Mouse (Mus musculus) stomach, postnatal 0 days (tissue): Measurements from ENCODE around the gene Prkacb. TPM values are rescaled to one million over a fixed set of nuclear protein-coding genes. Genes with fewer than 3 reads are reported as not detected.

ENCODE experiments used
- ATAC-seq: fragments of 200-750 bp; cut with Nextera tagmentation; 2 replicates; pipeline ENCODE4 v1.8.0; 2017; ENCODE audit not compliant: low FRiP score, low TSS enrichment
- DNase-seq: peaks from one replicate; pipeline ENCODE4 v3.0.0-alpha.2; 2016; ENCODE audit warnings: low spot score
- H3K27ac ChIP-seq: fragments of 300-500 bp; sonication (generic); replicated peaks from 2 replicates; pipeline ENCODE4 v1.5.1; 2014; ENCODE audit warnings: mild to moderate bottlenecking, control low read depth
- H3K27me3 ChIP-seq: fragments of 300-500 bp; sonication (generic); 2 replicates; pipeline ENCODE4 v1.6.1; 2014; ENCODE audit warnings: low read length; ENCODE audit not compliant: control insufficient read depth, insufficient read depth
- H3K36me3 ChIP-seq: fragments of 300-500 bp; sonication (generic); 2 replicates; pipeline ENCODE4 v1.6.1; 2014; ENCODE audit warnings: low read length, mixed read lengths; ENCODE audit not compliant: control insufficient read depth, insufficient read depth
- H3K4me1 ChIP-seq: fragments of 300-500 bp; sonication (generic); replicated peaks from 2 replicates; pipeline ENCODE4 v1.6.1; 2014; ENCODE audit warnings: antibody characterized with exemption; ENCODE audit not compliant: control insufficient read depth, insufficient read depth
- H3K4me2 ChIP-seq: fragments of 300-500 bp; sonication (generic); replicated peaks from 2 replicates; pipeline ENCODE4 v1.6.1; 2014; ENCODE audit warnings: low read depth, mild to moderate bottlenecking, control low read depth, moderate library complexity
- H3K4me3 ChIP-seq: fragments of 300-500 bp; sonication (generic); 2 replicates; pipeline ENCODE4 v1.5.1; 2014; ENCODE audit warnings: low read depth, low read length, control low read depth
- H3K9ac ChIP-seq: fragments of 300-500 bp; sonication (generic); 2 replicates; pipeline ENCODE4 v1.6.1; 2014; ENCODE audit warnings: mild to moderate bottlenecking, low read length, control low read depth, mixed read lengths
- H3K9me3 ChIP-seq: fragments of 300-500 bp; sonication (generic); 2 replicates; pipeline ENCODE4 v1.6.1; 2016; ENCODE audit warnings: low read length; ENCODE audit not compliant: control insufficient read depth
- CTCF ChIP-seq: IDR thresholded peaks from 2 replicates; pipeline ENCODE4 v1.5.1; 2016; ENCODE audit warnings: antibody characterized with exemption, low read depth, mild to moderate bottlenecking, moderate library complexity
- EP300 ChIP-seq: optimal IDR thresholded peaks from 2 replicates; pipeline ENCODE3; 2016; ENCODE audit warnings: antibody characterized with exemption
- WGBS: fragments of 180-500 bp; shearing (Covaris S2); extraction: QIAGEN DNeasy Blood & Tissue Kit; methylation state at CpG from one replicate; pipeline ENCODE4 v1.1.7; 2014; 5-methylcytosine and 5-hydroxymethylcytosine counted together
- polyA plus RNA-seq: library from polyadenylated mRNA; unstranded; fragments of >200 nt; fragmentation: Nextera tagmentation; extraction: Ambion mirVana; gene quantifications from 2 replicates; pipeline ENCODE4 v1.2.1, GENCODE M21; 2015

Prkacb gene
- polyA plus RNA-seq, 1 experiment from 2014 or later, result 27.8 TPM

DNA sequence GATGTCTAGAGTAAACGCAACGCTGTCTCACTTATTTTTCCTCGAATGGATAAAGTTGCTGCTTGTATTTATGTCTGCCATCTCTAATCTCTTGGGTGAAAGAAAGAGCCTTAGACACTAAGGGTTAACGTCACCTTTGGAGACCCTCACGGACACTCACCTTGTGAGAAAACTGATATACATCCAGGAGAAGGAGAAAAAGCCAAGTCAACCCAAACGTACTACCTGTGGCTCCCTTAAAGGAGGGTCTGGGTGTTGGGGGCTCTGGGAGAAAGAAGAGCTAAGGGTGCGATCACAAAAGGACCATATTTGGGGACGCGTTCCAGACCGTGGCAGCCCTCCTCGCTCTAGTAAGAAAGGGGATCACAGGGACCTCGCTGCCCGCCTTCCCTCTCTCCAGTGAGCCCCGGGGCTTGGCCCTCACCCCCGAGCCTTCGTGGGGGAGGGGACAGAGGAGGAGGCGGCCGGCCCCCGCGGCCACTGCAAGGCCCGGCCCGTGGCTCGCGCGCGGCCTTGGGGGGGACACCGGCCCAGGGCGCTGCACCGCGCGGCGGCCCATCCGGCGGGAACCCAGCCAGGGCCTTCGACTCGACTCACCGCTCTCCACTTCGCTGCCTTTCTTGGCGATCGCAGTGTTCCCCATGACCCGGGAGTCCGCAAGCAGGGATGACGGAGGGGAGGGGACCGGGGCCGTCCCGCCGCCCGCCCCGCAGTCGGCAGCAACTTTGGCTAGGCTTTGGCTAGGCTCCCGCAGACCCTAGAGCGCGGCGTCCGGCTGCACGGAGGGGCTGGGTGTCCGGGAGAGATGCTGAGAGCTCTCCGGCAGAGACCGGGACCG is 530 bp downstream of the Prkacb start:
- ATAC-seq (peak; percentile 72), DNase-seq (no peak)
- Histone ChIP-seq H3K9me3 (no peaks in the 10 kb centered on the region), H3K4me1 (no peaks in the 10 kb centered on the region), H3K27ac (peak overlapping the region; percentile 94), H3K4me3 (peak overlapping the region; percentile 96), H3K4me2 (peak overlapping the region; percentile 78), H3K27me3 (no peaks in the 10 kb centered on the region), H3K9ac (peak overlapping the region; percentile 92), H3K36me3 (no peaks in the 10 kb centered on the region)
- WGBS, result under 1% methylated on average over 39 of the region's 60 CpGs
- TF ChIP-seq EP300 (no peak), CTCF (no peak)

DNA sequence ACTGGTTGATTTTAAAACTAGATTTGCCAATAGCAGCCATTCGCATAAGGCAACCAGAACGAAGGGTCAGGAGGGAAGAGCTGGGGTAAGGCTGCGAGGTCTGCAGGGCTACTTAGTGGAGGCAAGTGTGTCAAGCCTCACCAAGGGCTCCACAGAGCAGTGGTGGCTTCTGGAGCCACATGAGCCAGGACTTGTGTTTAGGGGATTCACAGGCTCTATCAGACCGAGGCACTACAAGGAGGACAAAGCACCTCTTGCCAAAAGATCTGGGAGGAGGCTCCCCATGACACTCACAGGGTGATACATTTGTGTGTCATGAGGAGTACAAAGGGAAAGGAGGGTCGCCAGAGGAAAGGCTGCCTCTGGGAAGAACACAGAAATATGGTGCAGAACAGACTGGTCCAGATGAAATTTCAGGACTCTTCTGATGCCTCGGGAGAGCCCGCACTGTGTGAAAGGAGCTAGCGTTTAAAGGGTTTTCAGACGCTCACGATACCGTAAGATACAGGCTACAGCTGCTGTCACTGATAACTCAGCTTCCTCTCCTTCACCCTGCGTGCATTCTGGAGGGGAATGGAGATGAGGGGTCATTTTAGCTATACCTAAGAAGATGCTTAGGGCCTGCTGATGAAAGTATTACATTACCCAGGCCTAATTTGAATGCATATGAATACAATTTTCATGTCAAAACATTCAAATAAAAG is 19.1 kb downstream of the Prkacb start:
- no peaks in the 10 kb centered on the region for H3K36me3 ChIP-seq
- no peak overlapping the region for H3K9ac ChIP-seq
- H3K27ac ChIP-seq, result no peak overlapping the region
- H3K4me2 ChIP-seq, result no peak overlapping the region
- TF ChIP-seq CTCF (no peak), EP300 (no peak)
- no peaks in the 10 kb centered on the region for H3K4me1 ChIP-seq
- 85% methylated on average over 12 of the region's 12 CpGs for WGBS
- DNase-seq (no peak), ATAC-seq (no peak)
- no peak overlapping the region for H3K4me3 ChIP-seq
- H3K27me3 ChIP-seq, result no peaks in the 10 kb centered on the region
- no peaks in the 10 kb centered on the region for H3K9me3 ChIP-seq

DNA sequence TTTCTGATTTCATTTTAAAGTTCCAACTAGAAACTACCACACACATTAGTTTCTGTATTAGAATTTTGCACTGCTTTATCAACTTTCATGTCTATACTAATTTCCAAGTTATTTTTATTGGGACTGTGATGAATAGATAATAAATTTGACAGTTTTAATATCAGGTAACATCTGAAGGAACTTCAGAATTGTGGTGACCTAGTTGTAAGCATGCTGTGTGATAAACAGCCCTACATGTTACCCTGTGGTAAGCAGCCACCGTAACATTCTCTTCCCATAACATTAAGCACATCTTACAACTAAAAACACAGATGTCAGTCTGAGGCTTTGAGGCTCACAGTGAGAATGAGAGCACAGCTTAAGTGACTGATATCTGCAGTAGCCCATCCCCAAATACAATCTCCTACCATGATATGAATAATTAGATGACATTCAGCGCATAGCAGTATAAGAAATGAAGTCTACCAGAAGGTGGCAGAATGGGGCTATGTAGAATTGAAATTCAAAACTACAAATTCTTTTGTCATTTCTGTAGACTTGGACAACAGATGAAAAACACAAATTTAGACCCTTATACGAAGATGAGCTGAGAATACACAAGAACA is 20.5 kb downstream of the Prkacb start:
- H3K4me2 ChIP-seq, result no peak overlapping the region
- WGBS, result 68% methylated on average over 3 of the region's 3 CpGs
- no peak for DNase-seq

DNA sequence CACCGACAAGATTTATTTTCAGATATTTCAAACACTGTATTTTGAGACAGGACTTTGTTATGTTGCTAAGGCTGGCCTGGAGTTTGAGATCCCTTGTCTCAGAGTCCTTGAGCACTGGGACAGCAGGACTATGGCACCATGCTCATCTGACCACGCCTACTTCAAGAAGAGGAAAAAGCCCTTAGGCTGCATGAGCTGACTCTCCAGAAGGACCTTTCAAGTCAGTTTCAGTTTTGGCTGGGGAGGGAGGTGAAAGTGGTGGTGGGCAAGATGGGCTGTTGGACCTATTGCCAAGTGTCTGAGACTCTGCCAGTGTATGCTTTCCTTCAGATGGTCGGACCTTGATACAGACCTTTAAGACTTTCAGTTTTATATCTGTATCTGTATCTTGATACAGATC is 28.6 kb downstream of the Prkacb start:
- 71% methylated on average over 3 of the region's 3 CpGs for WGBS
- ATAC-seq, result 0 out of 2 replicates have a peak, but pooled peaks have one; percentile 18
- no peaks in the 10 kb centered on the region for H3K36me3 ChIP-seq
- TF ChIP-seq EP300 (no peak), CTCF (no peak)
- no peak overlapping the region for H3K4me3 ChIP-seq
- H3K27ac ChIP-seq, result no peak overlapping the region
- no peaks in the 10 kb centered on the region for H3K9me3 ChIP-seq
- no peak overlapping the region for H3K4me2 ChIP-seq
- H3K4me1 ChIP-seq, result peaks cover 3% of the 10 kb centered on the region; the same call in 1 of the 2 replicates
- DNase-seq, result no peak
- H3K27me3 ChIP-seq, result no peaks in the 10 kb centered on the region
- no peak overlapping the region for H3K9ac ChIP-seq

More for the DNA sequence above, 20.5 kb downstream of the Prkacb start:
- H3K27me3 ChIP-seq, result no peaks in the 10 kb centered on the region
- no peaks in the 10 kb centered on the region for H3K36me3 ChIP-seq
- TF ChIP-seq CTCF, result peak; percentile 69
- TF ChIP-seq EP300, result no peak
- no peak for ATAC-seq
- no peak overlapping the region for H3K4me3 ChIP-seq
- H3K4me1 ChIP-seq, result no peaks in the 10 kb centered on the region
- H3K9ac ChIP-seq, result no peak overlapping the region
- no peaks in the 10 kb centered on the region for H3K9me3 ChIP-seq
- H3K27ac ChIP-seq, result no peak overlapping the region

DNA sequence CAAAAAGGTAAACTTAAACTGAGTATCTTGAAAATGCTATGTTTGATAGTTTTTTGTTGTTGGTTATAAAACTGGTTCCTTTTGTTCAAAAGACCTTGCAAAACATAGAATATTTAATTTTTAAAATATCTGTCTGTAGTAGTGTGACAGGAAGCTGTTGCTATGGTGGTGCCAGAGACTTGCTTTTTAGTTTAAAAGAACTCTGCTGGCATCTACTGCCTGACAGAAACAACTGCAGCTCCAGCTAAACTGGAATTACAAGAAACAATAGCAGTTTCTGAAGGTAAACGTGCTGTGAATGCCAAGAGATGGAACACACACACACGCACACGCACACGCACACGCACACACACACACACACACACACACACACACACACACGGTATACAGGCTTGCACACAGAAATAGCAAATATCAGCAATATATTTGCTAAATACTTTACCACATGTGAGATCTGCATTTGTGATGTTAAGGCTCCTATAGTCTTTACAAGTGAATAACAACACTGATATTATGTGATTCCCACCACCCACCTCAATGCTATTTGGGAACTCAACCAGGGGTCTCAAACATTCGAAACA is 29.1 kb downstream of the Prkacb start:
- no peaks in the 10 kb centered on the region for H3K36me3 ChIP-seq
- ATAC-seq, result no peak
- WGBS, result 57% methylated on average over 7 of the region's 7 CpGs
- no peaks in the 10 kb centered on the region for H3K27me3 ChIP-seq
- peaks cover 3% of the 10 kb centered on the region; the same call in 1 of the 2 replicates for H3K4me1 ChIP-seq
- no peak overlapping the region for H3K4me3 ChIP-seq
- H3K4me2 ChIP-seq, result no peak overlapping the region
- DNase-seq, result no peak
- H3K9me3 ChIP-seq, result no peaks in the 10 kb centered on the region
- no peak overlapping the region for H3K9ac ChIP-seq
- peak; percentile 77 for TF ChIP-seq CTCF
- TF ChIP-seq EP300, result no peak
- no peak overlapping the region for H3K27ac ChIP-seq
